In genomic region chr7:75410641-75411040, GRCm38 (mm10) we compare ENCODE assay signal across 21 mouse cellular contexts. TPM values are rescaled to one million over a fixed set of nuclear protein-coding genes. Genes with fewer than 3 reads are reported as not detected.
A peak's percentile ranks its signal among the peaks of the same experiment; 100 is the strongest.
DNase-seq lines count a peak whose midpoint lies in the region; ATAC-seq and TF ChIP-seq lines count a peak whose summit lies in the region.
"Had no signal": no experiment of that assay in that cellular context is flagged by ENCODE, and none has a peak within 500 bp of the region (broad histone marks: within the 10 kb centered on the region; RNA-seq: fewer than 3 reads in every experiment).

No protein-coding gene starts in this region.

- no peaks in the 10 kb centered on the region for H3K27me3 ChIP-seq in intestine, embryonic 16.5 days (replicated peaks; ENCODE audit: control insufficient read depth, insufficient read depth, low read length)
- no peaks in the 10 kb centered on the region for H3K27me3 ChIP-seq in intestine, postnatal 0 days (replicated peaks; ENCODE audit: control insufficient read depth, insufficient read depth, low read length)
- no peaks in the 10 kb centered on the region for H3K27me3 ChIP-seq in myocyte (ENCODE audit: control insufficient read depth, insufficient read depth, insufficient read length)
- no peaks in the 10 kb centered on the region for H3K27me3 ChIP-seq in forebrain, embryonic 14.5 days (replicated peaks; ENCODE audit: control insufficient read depth, insufficient read depth, low read length)
- H3K27me3 ChIP-seq: embryonic facial prominence, embryonic 12.5 days; forebrain, embryonic 15.5 days had no signal

- H3K4me1 ChIP-seq in intestine, embryonic 16.5 days (ENCODE audit: control insufficient read depth, insufficient read depth, low read length) = peaks cover 7% of the 10 kb centered on the region; the same call in 1 of the 2 replicates
- H3K4me1 ChIP-seq in intestine, postnatal 0 days (replicated peaks; ENCODE audit: control insufficient read depth, insufficient read depth, low read length) = no peaks in the 10 kb centered on the region; the same call in 1 of the 2 replicates
- H3K4me1 ChIP-seq in embryonic fibroblast, embryonic 13.5 days (ENCODE audit: control insufficient read depth, insufficient read depth, low read length) = peaks cover 3% of the 10 kb centered on the region
- H3K4me1 ChIP-seq in forebrain, embryonic 14.5 days (ENCODE audit: control insufficient read depth, insufficient read depth, low read length) = peaks cover 2% of the 10 kb centered on the region
- H3K4me1 ChIP-seq: embryonic facial prominence, embryonic 12.5 days; forebrain, embryonic 15.5 days had no signal

- H3K4me2 ChIP-seq in intestine, embryonic 16.5 days (ENCODE audit: low read depth, low read length) = no peak overlapping the region
- H3K4me2 ChIP-seq in intestine, postnatal 0 days (replicated peaks; ENCODE audit: low read depth) = no peak overlapping the region
- peak overlapping the region; percentile 69 for H3K4me2 ChIP-seq in myocyte (ENCODE audit: low read depth)
- no peak overlapping the region for H3K4me2 ChIP-seq in forebrain, embryonic 14.5 days (ENCODE audit: low read length)
- H3K4me2 ChIP-seq: embryonic facial prominence, embryonic 12.5 days; forebrain, embryonic 12.5 days; forebrain, embryonic 15.5 days had no signal

- no peaks in the 10 kb centered on the region for H3K79me2 ChIP-seq in myocyte (ENCODE audit: control insufficient read depth, insufficient read depth)

- DNase-seq in forebrain, embryonic 14.5 days (ENCODE audit: low spot score) = no peak
- no peak for DNase-seq in adrenal gland, adult (ENCODE audit: inconsistent age in 2 of 2, low spot score in 1 of 2)
- DNase-seq: adrenal gland, adult 8-10 months; adrenal gland, postnatal 14 days; adrenal gland, postnatal 36 days; cerebellum, adult 11-12 months; cerebellum, adult 2 months; cerebellum, adult 9-10 months; cerebellum, postnatal 10 days; cerebellum, postnatal 25 days; forebrain, postnatal 0 days had no signal

- no peak for ATAC-seq in intestine, embryonic 16.5 days
- ATAC-seq in intestine, postnatal 0 days = no peak
- no peak for ATAC-seq in forebrain, embryonic 14.5 days
- ATAC-seq: forebrain, embryonic 15.5 days; forebrain, postnatal 0 days had no signal

- H3ac ChIP-seq in myocyte (ENCODE audit: control insufficient read depth, insufficient read length) = no peak overlapping the region

- 0 out of 2 replicates have a peak overlapping the region, but pooled peaks have one; percentile 7 for H3K27ac ChIP-seq in intestine, embryonic 16.5 days (ENCODE audit: low read length)
- no peak overlapping the region for H3K27ac ChIP-seq in intestine, postnatal 0 days (ENCODE audit: low read depth, low read length)
- H3K27ac ChIP-seq in embryonic fibroblast, embryonic 13.5 days (ENCODE audit: insufficient read depth, low read length) = peak overlapping the region; percentile 95
- no peak overlapping the region for H3K27ac ChIP-seq in forebrain, embryonic 14.5 days (ENCODE audit: low read depth, low read length)
- H3K27ac ChIP-seq: embryonic facial prominence, embryonic 10.5 days; embryonic facial prominence, embryonic 12.5 days; forebrain, embryonic 10.5 days; forebrain, embryonic 12.5 days; forebrain, embryonic 15.5 days had no signal

- TF ChIP-seq POLR2A in embryonic fibroblast, embryonic 13.5 days (IDR thresholded peaks at IDR 0.05; ENCODE audit: low read depth, low read length) = no peak
- TF ChIP-seq POLR2A in myocyte (IDR thresholded peaks at IDR 0.05; ENCODE audit: insufficient read length, low read depth) = no peak

- H3K9ac ChIP-seq in intestine, embryonic 16.5 days (ENCODE audit: low read depth, low read length) = no peak overlapping the region
- H3K9ac ChIP-seq in intestine, postnatal 0 days (ENCODE audit: low read depth, low read length) = no peak overlapping the region
- no peak overlapping the region for H3K9ac ChIP-seq in forebrain, embryonic 14.5 days (ENCODE audit: low read length)
- H3K9ac ChIP-seq: embryonic facial prominence, embryonic 12.5 days; forebrain, embryonic 12.5 days; forebrain, embryonic 15.5 days; forebrain, postnatal 0 days had no signal

- no peaks in the 10 kb centered on the region for H3K36me3 ChIP-seq in intestine, embryonic 16.5 days (ENCODE audit: control insufficient read depth, insufficient read depth, low read length)
- no peaks in the 10 kb centered on the region for H3K36me3 ChIP-seq in intestine, postnatal 0 days (ENCODE audit: control insufficient read depth, insufficient read depth)
- no peaks in the 10 kb centered on the region for H3K36me3 ChIP-seq in myocyte (ENCODE audit: control insufficient read depth, insufficient read depth)
- no peaks in the 10 kb centered on the region for H3K36me3 ChIP-seq in forebrain, embryonic 14.5 days (ENCODE audit: control insufficient read depth, insufficient read depth, low read length)
- H3K36me3 ChIP-seq: embryonic facial prominence, embryonic 10.5 days; embryonic facial prominence, embryonic 12.5 days; forebrain, embryonic 10.5 days; forebrain, embryonic 12.5 days; forebrain, embryonic 15.5 days had no signal

- H3K4me3 ChIP-seq in intestine, embryonic 16.5 days (ENCODE audit: low read length) = no peak overlapping the region
- no peak overlapping the region for H3K4me3 ChIP-seq in intestine, postnatal 0 days (ENCODE audit: low read depth, low read length)
- no peak overlapping the region for H3K4me3 ChIP-seq in embryonic fibroblast, embryonic 13.5 days (ENCODE audit: insufficient read depth, low read length)
- no peak overlapping the region for H3K4me3 ChIP-seq in myocyte
- H3K4me3 ChIP-seq in forebrain, embryonic 14.5 days (ENCODE audit: low read depth, low read length) = no peak overlapping the region
- H3K4me3 ChIP-seq: embryonic facial prominence, embryonic 10.5 days; embryonic facial prominence, embryonic 12.5 days; erythroblast, embryonic 14.5 days; forebrain, embryonic 10.5 days; forebrain, embryonic 12.5 days; forebrain, embryonic 15.5 days had no signal

- H3K9me3 ChIP-seq in intestine, embryonic 16.5 days (ENCODE audit: control insufficient read depth, low read length) = no peaks in the 10 kb centered on the region
- H3K9me3 ChIP-seq in intestine, postnatal 0 days (ENCODE audit: control insufficient read depth) = no peaks in the 10 kb centered on the region
- H3K9me3 ChIP-seq in forebrain, embryonic 14.5 days (replicated peaks; ENCODE audit: control insufficient read depth, low read length) = no peaks in the 10 kb centered on the region
- H3K9me3 ChIP-seq: embryonic facial prominence, embryonic 10.5 days; embryonic facial prominence, embryonic 12.5 days; forebrain, embryonic 10.5 days; forebrain, embryonic 12.5 days; forebrain, embryonic 15.5 days had no signal

- no peak for TF ChIP-seq CTCF in intestine, postnatal 0 days (IDR thresholded peaks at IDR 0.05; ENCODE audit: low read depth)
- no peak for TF ChIP-seq CTCF in embryonic fibroblast, embryonic 13.5 days (IDR thresholded peaks at IDR 0.05; ENCODE audit: borderline replicate concordance, insufficient read depth, low read length)

- 70% methylated on average over 3 of the region's 3 CpGs for WGBS in intestine, embryonic 16.5 days
- 76% methylated on average over 3 of the region's 3 CpGs for WGBS in intestine, postnatal 0 days
- 86% methylated on average over 3 of the region's 3 CpGs for WGBS in forebrain, embryonic 14.5 days

TF ChIP-seq in myocyte, 11 proteins besides CTCF, POLR2A, EP300 and RAD21:
- TF ChIP-seq SRF (IDR thresholded peaks at IDR 0.05; ENCODE audit: control insufficient read depth, insufficient read length, low read depth) (no peak), TCF12 (IDR thresholded peaks at IDR 0.05; ENCODE audit: insufficient read depth, poor library complexity, severe bottlenecking) (no peak), USF1 (IDR thresholded peaks at IDR 0.05; ENCODE audit: low read depth) (no peak), CEBPB (IDR thresholded peaks at IDR 0.05; ENCODE audit: insufficient read depth, poor library complexity, severe bottlenecking) (no peak)

RNA-seq across cellular contexts. Expression of gene Akap13, which starts 44.7 kb away (rescaled TPM):
- polyA plus RNA-seq in intestine, embryonic 16.5 days (2015; fragmentation: Nextera tagmentation; extraction: Ambion mirVana) = 22.1 and 24.9 TPM in 2 replicates
- 17.4 and 19.9 TPM in 2 replicates for polyA plus RNA-seq in intestine, postnatal 0 days (2015; fragmentation: Nextera tagmentation; extraction: Ambion mirVana)
- 48.3 and 51.8 TPM in 2 replicates for polyA plus RNA-seq in embryonic fibroblast, embryonic 13.5 days (2011; ENCODE audit: insufficient read length, low read depth, missing spikeins)
- polyA plus RNA-seq in myocyte (2012; fragmentation: generic; extraction: Trizol) = 13.9 TPM
- polyA plus RNA-seq in forebrain, embryonic 14.5 days (2014; fragmentation: Nextera tagmentation; extraction: Ambion mirVana) = 9.8 and 14.2 TPM in 2 replicates

Comparison
In these comparisons a context has a peak if more than half of its experiments do, and no peak if none do; other contexts are left out.
1. H3K27ac ChIP-seq: peak in intestine, embryonic 16.5 days (single experiment) and embryonic fibroblast, embryonic 13.5 days (single experiment); none in intestine, postnatal 0 days (single experiment) and forebrain, embryonic 14.5 days (single experiment).